Mouse (Mus musculus): ENCODE data around the gene Gm42906.

DNA sequence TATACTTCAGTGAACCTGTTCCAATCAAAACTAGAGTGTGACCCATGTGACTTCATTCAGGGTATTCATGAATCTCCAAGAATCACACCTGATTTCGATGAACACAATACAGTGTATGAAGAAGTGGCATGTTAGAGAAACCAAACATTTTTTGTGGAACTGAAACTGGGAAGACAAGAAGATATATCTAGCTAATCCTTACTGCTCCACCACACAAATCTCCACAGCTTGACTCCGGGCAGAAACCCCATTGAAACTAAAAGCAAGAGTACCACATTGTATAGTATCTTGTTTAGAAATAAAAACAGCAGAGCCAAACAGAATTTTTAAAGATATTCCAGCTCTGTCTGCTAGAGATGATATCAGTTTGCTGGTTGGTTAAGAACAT, 27.4 kb downstream of the Gm42906 start:
- TF ChIP-seq POLR2A (IDR thresholded peaks at IDR 0.05; ENCODE audit: extremely low read depth, insufficient read depth, low read length): no peak
- no peak for TF ChIP-seq CTCF (IDR thresholded peaks at IDR 0.05; ENCODE audit: extremely low read depth, insufficient read depth, low read length)
